Mouse (Mus musculus): Measurements from ENCODE around the gene Actl6b.

DNA sequence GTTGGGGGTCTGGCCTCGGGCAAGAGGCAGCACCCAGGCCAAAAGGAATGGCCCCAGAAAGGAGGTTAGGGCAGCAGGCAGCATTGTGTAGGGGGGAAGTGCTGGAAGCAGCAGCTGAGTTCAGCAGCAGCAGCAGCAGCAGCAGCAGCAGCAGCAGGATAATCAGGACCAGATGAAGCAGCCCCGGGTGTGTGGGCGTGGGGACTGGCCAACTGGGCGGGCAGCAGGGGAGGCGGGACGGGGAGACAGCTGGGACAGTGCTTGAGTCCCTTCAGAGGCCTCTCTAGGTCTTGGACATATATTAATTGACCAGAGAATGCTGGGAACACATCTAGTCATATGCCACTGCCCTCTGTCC lies 57.9 kb downstream of the Actl6b start:
- no peak for TF ChIP-seq USF1 (IDR thresholded peaks at IDR 0.05; ENCODE audit: low read depth, low read length)
- no peak for TF ChIP-seq EP300 (IDR thresholded peaks at IDR 0.05; ENCODE audit: low read depth in 1 of 2, low read length in 2 of 2)
- TF ChIP-seq GABPA (IDR thresholded peaks at IDR 0.05; ENCODE audit: low read depth, low read length): no peak
- no peak for TF ChIP-seq ZMIZ1 (IDR thresholded peaks at IDR 0.05; ENCODE audit: low read depth, low read length)
- no peak for TF ChIP-seq MAFK (IDR thresholded peaks at IDR 0.05; ENCODE audit: borderline replicate concordance, low read depth, low read length)
- TF ChIP-seq CTCF (IDR thresholded peaks at IDR 0.05 in 2 of 3, conservative IDR thresholded peaks at IDR 0.05 in 1 of 3; ENCODE audit: control insufficient read depth in 1 of 3, insufficient read depth in 1 of 3, low read depth in 2 of 3, low read length in 3 of 3, poor library complexity in 1 of 3, severe bottlenecking in 1 of 3): no peak
- no peak for TF ChIP-seq HCFC1 (IDR thresholded peaks at IDR 0.05; ENCODE audit: low read depth, low read length)
- no peak for TF ChIP-seq NRF1 (IDR thresholded peaks at IDR 0.05; ENCODE audit: insufficient read depth, low read depth, low read length, poor library complexity, severe bottlenecking)

All from MEL (cell line).